Mouse (Mus musculus): ENCODE measurements around the gene Isg15. TPM values are rescaled to one million over a fixed set of nuclear protein-coding genes. Genes with fewer than 3 reads are reported as not detected.

Gene Isg15
- total and polyA plus RNA-seq, 3 experiments: 4.8 to 5.4 TPM; not detected in 1

Other genes with a start within 250 kb of the Isg15 start
- 1.2 and 1.8 TPM in 2 replicates for gene C1qtnf12, start 238.5 kb downstream of the Isg15 start, total RNA-seq (2012; rRNA removed)
- gene C1qtnf12, start 238.5 kb downstream of the Isg15 start, polyA plus RNA-seq (2012; ENCODE audit: insufficient read depth in 1 of 2, insufficient read length in 2 of 2, low read depth in 1 of 2, low replicate concordance in 2 of 2, missing spikeins in 1 of 2): 1 to 10 TPM in 1 of 2 experiments, not detected in 1; 2.9 TPM
- 6.6 and 9.1 TPM in 2 replicates for gene B3galt6, start 208.2 kb downstream of the Isg15 start, total RNA-seq (2012; rRNA removed)
- 1 to 10 TPM in 1 of 2 experiments, not detected in 1; 3.8 TPM for gene B3galt6, start 208.2 kb downstream of the Isg15 start, polyA plus RNA-seq (2012; ENCODE audit: insufficient read depth in 1 of 2, insufficient read length in 2 of 2, low read depth in 1 of 2, low replicate concordance in 2 of 2, missing spikeins in 1 of 2)
- 111 and 114 TPM in 2 replicates for gene Sdf4, start 207.9 kb downstream of the Isg15 start, total RNA-seq (2012; rRNA removed)
- gene Sdf4, start 207.9 kb downstream of the Isg15 start, polyA plus RNA-seq (2012; ENCODE audit: insufficient read depth in 1 of 2, insufficient read length in 2 of 2, low read depth in 1 of 2, low replicate concordance in 2 of 2, missing spikeins in 1 of 2): 100 to 1,000 TPM in 1 of 2 experiments, not detected in 1; 117 TPM
- 1.6 and 1.7 TPM in 2 replicates for gene Tnfrsf4, start 187.0 kb downstream of the Isg15 start, total RNA-seq (2012; rRNA removed)
- gene Tnfrsf4, start 187.0 kb downstream of the Isg15 start, polyA plus RNA-seq (2012; ENCODE audit: insufficient read depth in 1 of 2, insufficient read length in 2 of 2, low read depth in 1 of 2, low replicate concordance in 2 of 2, missing spikeins in 1 of 2): 1 to 10 TPM in 1 of 2 experiments, not detected in 1; 2.7 TPM
- gene Tnfrsf18, start 174.7 kb downstream of the Isg15 start, total RNA-seq (2012; rRNA removed): 13.6 and 16.2 TPM in 2 replicates
- gene Tnfrsf18, start 174.7 kb downstream of the Isg15 start, polyA plus RNA-seq (2012; ENCODE audit: insufficient read depth in 1 of 2, insufficient read length in 2 of 2, low read depth in 1 of 2, low replicate concordance in 2 of 2, missing spikeins in 1 of 2): 1 to 10 TPM in 1 of 2 experiments, not detected in 1; 9.3 TPM
- not detected in 2 replicates for gene Ttll10, start 141.4 kb downstream of the Isg15 start, total RNA-seq (2012; rRNA removed)
- under 1 TPM in 1 of 2 experiments, not detected in 1; 0.11 TPM for gene Ttll10, start 141.4 kb downstream of the Isg15 start, polyA plus RNA-seq (2012; ENCODE audit: insufficient read depth in 1 of 2, insufficient read length in 2 of 2, low read depth in 1 of 2, low replicate concordance in 2 of 2, missing spikeins in 1 of 2)
- 27.5 and 28.7 TPM in 2 replicates for gene 9430015G10Rik, start 90.8 kb downstream of the Isg15 start, total RNA-seq (2012; rRNA removed)
- 10 to 100 TPM in 1 of 2 experiments, not detected in 1; 52.9 TPM for gene 9430015G10Rik, start 90.8 kb downstream of the Isg15 start, polyA plus RNA-seq (2012; ENCODE audit: insufficient read depth in 1 of 2, insufficient read length in 2 of 2, low read depth in 1 of 2, low replicate concordance in 2 of 2, missing spikeins in 1 of 2)
- gene Rnf223, start 70.3 kb downstream of the Isg15 start, total RNA-seq (2012; rRNA removed): 0.65 TPM in 2 replicates
- gene Rnf223, start 70.3 kb downstream of the Isg15 start, polyA plus RNA-seq (2012; ENCODE audit: insufficient read depth in 1 of 2, insufficient read length in 2 of 2, low read depth in 1 of 2, low replicate concordance in 2 of 2, missing spikeins in 1 of 2): 1 to 10 TPM in 1 of 2 experiments, not detected in 1; 2.5 TPM
- gene Agrn, start 3.3 kb downstream of the Isg15 start, total RNA-seq (2012; rRNA removed): 13.7 and 19.3 TPM in 2 replicates
- 10 to 100 TPM in 1 of 2 experiments, not detected in 1; 43.0 TPM for gene Agrn, start 3.3 kb downstream of the Isg15 start, polyA plus RNA-seq (2012; ENCODE audit: insufficient read depth in 1 of 2, insufficient read length in 2 of 2, low read depth in 1 of 2, low replicate concordance in 2 of 2, missing spikeins in 1 of 2)
- gene AW011738, start 2.5 kb upstream of the Isg15 start, total RNA-seq (2012; rRNA removed): 1.9 and 3.2 TPM in 2 replicates
- gene AW011738, start 2.5 kb upstream of the Isg15 start, polyA plus RNA-seq (2012; ENCODE audit: insufficient read depth in 1 of 2, insufficient read length in 2 of 2, low read depth in 1 of 2, low replicate concordance in 2 of 2, missing spikeins in 1 of 2): 1 to 10 TPM in 1 of 2 experiments, not detected in 1; 3.8 TPM
- 0.10 and 0.19 TPM in 2 replicates for gene Perm1, start 15.1 kb upstream of the Isg15 start, total RNA-seq (2012; rRNA removed)
- 1 to 10 TPM in 1 of 2 experiments, not detected in 1; 1.8 TPM for gene Perm1, start 15.1 kb upstream of the Isg15 start, polyA plus RNA-seq (2012; ENCODE audit: insufficient read depth in 1 of 2, insufficient read length in 2 of 2, low read depth in 1 of 2, low replicate concordance in 2 of 2, missing spikeins in 1 of 2)
- gene Plekhn1, start 34.0 kb upstream of the Isg15 start, total RNA-seq (2012; rRNA removed): 9.4 and 11.8 TPM in 2 replicates
- 10 to 100 TPM in 1 of 2 experiments, not detected in 1; 20.0 TPM for gene Plekhn1, start 34.0 kb upstream of the Isg15 start, polyA plus RNA-seq (2012; ENCODE audit: insufficient read depth in 1 of 2, insufficient read length in 2 of 2, low read depth in 1 of 2, low replicate concordance in 2 of 2, missing spikeins in 1 of 2)
- gene Noc2l, start 35.2 kb upstream of the Isg15 start, total RNA-seq (2012; rRNA removed): 164 and 172 TPM in 2 replicates
- 100 to 1,000 TPM; 122 to 234 TPM for gene Noc2l, start 35.2 kb upstream of the Isg15 start, polyA plus RNA-seq (2012; ENCODE audit: insufficient read depth in 1 of 2, insufficient read length in 2 of 2, low read depth in 1 of 2, low replicate concordance in 2 of 2, missing spikeins in 1 of 2)
- gene Samd11, start 54.8 kb upstream of the Isg15 start, total RNA-seq (2012; rRNA removed): 1.7 and 2.0 TPM in 2 replicates
- 1 to 10 TPM in 1 of 2 experiments, not detected in 1; 4.1 TPM for gene Samd11, start 54.8 kb upstream of the Isg15 start, polyA plus RNA-seq (2012; ENCODE audit: insufficient read depth in 1 of 2, insufficient read length in 2 of 2, low read depth in 1 of 2, low replicate concordance in 2 of 2, missing spikeins in 1 of 2)
- gene Vmn2r-ps159, start 130.3 kb upstream of the Isg15 start, total RNA-seq (2012; rRNA removed): not detected in 2 replicates
- gene Vmn2r-ps159, start 130.3 kb upstream of the Isg15 start, polyA plus RNA-seq (2012; ENCODE audit: insufficient read depth in 1 of 2, insufficient read length in 2 of 2, low read depth in 1 of 2, low replicate concordance in 2 of 2, missing spikeins in 1 of 2): not detected